Mouse (Mus musculus) thymus, adult 2 months (tissue): ENCODE data around the gene Macrod2.

Experiments
- CTCF ChIP-seq: fragments of 200-500 bp; IDR thresholded peaks from 2 replicates; pipeline ENCODE4 v1.5.1; 2012; ENCODE audit warnings: mild to moderate bottlenecking, control low read depth, low read length, moderate library complexity, borderline replicate concordance; ENCODE audit not compliant: control insufficient read depth, poor library complexity, insufficient read depth; ENCODE audit errors: extremely low read depth
- POLR2A ChIP-seq: fragments of 200-500 bp; IDR thresholded peaks from 2 replicates; pipeline ENCODE4 v1.6.1; 2012; ENCODE audit warnings: mild to moderate bottlenecking, low read length, control low read depth, moderate library complexity; ENCODE audit not compliant: control insufficient read depth, poor library complexity, insufficient read depth; ENCODE audit errors: extremely low read depth

DNA sequence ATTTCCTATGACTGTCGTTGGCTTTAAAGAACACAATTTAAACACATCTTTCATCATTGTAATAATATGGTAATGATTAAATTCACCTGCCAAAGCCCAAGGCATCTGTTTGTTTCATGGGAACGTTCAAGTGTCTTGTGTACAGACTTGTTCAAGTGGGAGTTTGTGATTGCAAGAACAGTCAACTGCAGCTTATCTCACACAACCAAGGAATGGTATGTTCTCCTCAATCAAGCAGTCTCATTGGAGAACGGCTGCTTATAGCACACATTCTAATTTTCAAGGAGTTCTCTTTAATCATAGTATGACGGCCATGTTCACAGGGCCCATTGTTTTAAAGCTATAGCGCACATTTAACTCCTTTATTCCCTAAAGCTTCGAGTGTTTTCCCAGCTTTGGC is 904.1 kb downstream of the Macrod2 start:
- TF ChIP-seq CTCF (no peak), POLR2A (no peak)
